Mouse (Mus musculus) cortical plate, adult 2 months (tissue): ENCODE data around the gene Prkce.

Experiments used
- CTCF ChIP-seq: fragments of 200-500 bp; IDR thresholded peaks from 2 replicates; pipeline ENCODE4 v1.5.1; 2011; ENCODE audit warnings: mild to moderate bottlenecking, control low read depth, low read length; ENCODE audit not compliant: insufficient read depth; ENCODE audit errors: extremely low read depth
- POLR2A ChIP-seq: fragments of 200-500 bp; IDR thresholded peaks from 2 replicates; pipeline ENCODE4 v1.6.1; 2011; ENCODE audit warnings: mild to moderate bottlenecking, low read length, control low read depth; ENCODE audit not compliant: insufficient read depth; ENCODE audit errors: extremely low read depth

DNA sequence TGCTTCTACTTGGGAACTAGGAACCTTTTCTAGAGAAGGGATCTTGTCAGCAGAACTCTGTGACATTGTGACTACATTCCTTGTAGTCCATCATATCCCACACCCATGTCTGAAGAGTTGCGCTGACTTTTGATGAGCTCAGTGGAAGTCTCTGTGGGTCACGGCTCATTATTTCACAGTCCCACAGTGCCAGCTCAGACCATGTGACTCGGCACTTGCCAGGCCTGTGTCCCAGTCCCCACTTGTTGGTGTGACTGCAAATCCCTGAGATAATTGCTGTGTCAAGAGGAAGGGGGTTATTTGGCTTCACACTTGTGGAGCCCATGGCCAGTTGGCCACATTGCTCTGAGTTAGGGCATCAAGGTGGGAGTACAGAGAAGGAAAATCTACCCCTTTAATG, 59.8 kb downstream of the Prkce start:
- no peak for TF ChIP-seq CTCF
- TF ChIP-seq POLR2A: no peak
